Mouse (Mus musculus) cerebellum, postnatal 36 days (tissue): ENCODE results near the gene Lrig1.

Experiments used
- DNase-seq, 2 experiments: peaks; one replicate each; pipeline ENCODE4 v3.0.0; 2021 to 2022; ENCODE audit warnings: mixed read lengths in 2 of 2

The Lrig1 gene

DNA sequence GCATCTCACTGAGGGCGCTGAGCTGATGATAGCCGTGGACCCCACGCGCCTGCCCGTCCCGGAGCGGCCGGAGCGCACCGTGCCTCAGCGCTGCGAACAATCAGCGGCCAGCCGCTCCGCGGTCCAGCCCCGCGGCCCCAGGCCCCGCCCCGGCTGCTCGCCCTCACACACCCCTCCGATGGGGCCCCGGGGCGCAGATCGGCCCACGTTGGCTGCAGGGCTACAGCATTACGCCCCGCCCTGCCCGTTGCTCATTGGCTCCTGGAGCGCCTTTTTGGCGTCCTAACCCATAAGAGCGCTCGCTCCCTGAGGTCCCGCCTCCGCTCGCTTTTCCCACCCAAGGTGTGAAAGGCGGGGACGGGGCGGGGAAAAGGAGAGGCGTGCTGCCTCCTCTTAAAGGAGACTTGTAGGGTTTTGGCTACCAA is at the start of gene Lrig1:
TSS of gene Lrig1 (minus strand) at position 92 of the 425 bp plus-strand sequence.
- peak; percentile 95 to 98 for DNase-seq

DNA sequence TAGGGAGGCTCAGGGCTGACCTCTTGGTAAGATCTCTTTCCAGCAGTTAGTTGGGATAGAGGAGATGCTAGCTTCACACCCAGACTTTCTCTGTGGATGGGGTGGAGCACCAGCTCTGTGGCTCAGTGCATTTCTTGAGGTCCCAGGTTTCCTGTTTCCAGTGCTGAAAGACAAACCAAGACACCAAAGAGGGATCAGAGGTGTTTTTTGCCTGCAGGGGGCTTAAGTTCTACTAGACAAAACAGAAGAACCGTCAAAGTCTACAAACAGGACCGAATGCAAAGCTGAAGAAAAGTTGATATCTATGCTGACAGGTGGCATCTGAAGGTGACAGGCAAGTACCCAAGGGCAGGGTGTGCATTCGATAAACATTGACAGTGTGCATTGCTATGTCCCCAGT is 49.7 kb upstream of the Lrig1 start:
- DNase-seq, result no peak

DNA sequence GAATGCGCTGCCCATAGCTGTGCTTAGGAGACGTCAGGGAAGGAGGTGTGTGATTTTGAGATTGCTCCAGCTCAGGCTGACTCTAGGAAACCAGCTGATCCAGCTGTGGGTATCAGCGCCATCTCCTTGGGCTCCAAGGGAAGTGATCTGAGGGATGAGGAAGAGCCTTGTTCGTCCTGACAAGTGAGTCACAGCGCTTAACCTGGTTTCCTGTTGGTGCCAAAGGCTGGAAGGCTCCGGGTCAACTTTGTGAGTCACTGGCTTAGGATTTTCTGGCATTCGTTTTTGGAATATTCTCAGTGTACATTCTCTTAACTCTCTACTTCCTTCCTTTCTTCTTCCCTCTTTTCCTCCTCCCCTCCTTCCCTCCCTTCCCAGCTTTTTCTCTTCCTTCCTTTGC is 48.4 kb upstream of the Lrig1 start:
- DNase-seq, result no peak

DNA sequence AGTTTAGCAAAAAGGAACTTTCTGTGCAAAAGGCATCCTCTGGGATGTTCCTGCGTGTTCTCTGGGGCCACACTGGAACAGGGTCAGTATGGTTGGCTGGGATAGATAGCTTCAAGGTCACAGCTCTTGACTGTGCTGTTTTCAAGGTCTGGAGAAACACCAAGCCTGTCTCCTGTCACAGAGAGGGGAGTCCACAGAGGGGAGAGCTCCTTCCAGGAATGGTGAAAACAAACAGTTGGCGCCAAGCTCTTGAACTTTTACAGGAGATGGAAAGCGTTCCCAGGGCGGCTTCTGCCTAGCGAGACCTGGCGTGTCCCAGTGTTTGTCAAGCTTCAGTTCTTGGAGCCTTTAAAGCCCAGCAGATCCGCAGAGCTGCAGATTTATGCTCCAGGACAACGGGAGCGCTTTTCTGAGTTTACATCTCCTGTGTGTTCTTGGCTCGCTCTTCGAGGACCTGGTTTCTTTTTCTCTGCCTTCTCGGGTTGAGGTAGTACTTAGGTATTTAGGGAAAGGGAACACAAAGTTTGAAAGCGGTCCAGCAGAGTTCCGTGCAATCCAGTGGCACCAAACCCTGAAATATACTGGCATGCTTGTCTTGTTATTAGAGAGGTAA is 40.3 kb upstream of the Lrig1 start:
- DNase-seq, result no peak

DNA sequence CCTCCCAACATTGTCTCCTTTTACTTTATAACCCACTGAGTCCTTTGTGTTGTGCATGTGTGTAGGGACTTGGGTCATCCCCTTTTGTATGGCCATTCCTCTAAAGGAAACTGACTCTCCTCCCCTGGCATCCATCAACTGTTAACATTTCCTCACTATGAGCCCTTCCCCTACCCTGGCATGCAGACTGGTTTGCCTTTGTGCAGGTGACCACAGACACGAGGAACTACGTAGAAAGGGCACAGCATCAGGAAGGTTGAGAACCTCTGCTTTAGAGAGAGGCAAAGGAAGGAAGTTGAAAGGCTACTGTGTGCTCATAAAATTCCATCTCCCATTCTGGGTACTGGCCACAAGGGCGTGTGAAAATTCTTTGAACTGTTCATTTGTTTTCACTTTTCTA is 38.7 kb upstream of the Lrig1 start:
- DNase-seq, result no peak

DNA sequence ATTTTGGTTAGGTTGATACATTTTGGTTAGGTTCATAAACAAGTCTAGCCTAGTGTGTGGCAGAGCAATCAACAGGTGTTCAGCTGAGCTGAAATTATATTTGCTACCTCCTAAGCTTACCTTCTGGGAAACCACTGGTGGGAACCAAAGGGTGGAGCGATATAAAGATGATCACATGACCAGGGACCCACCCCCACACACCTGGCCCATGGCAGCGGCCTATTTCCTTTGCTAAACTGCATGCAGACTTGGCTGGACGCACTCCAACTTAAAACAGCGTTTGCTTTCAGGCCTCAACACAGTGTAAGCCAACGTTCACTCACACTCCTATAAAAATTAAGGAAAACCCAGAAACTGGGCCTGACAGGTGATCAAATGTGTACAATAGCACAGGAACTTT is 33.9 kb upstream of the Lrig1 start:
- DNase-seq, result no peak

DNA sequence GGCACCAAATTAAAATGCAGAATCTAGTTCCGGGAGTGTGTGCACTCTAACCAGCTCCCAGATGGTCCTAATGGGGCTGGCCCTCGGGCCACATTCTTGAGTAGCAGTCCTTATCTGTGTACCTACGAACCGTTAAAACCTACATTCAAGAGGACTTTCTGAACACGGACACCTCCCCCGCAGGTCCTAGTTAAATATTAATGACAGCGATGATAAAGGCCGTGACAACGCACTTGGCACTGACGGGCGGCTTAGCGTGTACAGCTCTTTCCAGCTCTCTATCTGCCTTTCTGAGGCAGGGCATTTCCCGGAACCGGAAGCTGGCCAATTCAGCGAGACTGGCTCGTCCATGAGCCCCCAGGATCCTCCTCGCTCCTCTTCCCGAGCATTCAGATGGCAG is 29.9 kb upstream of the Lrig1 start:
- peak; percentile 7 to 10 for DNase-seq

DNA sequence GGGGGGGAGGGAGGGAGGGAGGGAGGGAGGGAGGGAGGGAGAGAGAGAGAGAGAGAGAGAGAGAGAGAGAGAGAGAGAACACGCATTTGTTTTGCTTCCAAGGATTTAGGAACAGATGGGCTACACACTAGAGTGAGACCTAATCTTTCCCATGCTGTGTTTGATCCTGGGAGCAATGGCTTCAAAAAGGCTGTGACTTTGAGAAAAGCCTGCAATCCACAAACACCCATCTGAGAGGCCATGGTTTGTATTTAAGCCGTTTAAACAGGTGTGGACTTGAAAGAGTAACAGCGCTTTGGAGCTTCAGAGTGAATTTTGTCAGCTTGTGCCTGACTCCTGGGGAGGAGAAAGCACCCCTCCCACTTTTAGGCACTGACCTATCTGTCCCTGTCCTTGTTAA is 29.2 kb upstream of the Lrig1 start:
- DNase-seq, result no peak

DNA sequence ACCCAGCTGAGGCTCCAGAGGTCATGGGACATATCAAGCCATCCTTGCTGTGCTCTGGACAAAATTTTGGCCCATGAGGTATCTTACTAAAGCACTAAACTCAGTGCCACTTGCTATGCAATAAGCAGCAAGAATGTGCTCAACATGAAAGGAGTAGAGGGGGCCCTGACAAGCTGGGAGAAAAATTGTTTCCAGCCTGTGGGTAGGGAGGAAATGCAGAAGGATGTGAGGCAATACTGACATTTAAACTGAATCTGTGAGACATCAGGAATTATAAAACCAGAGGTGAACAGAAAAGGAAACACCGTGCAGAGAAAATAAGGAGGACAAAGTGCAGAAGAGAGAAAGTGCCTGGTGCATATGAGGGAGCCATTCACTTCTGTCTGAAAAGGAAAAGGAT is 24.7 kb upstream of the Lrig1 start:
- DNase-seq, result no peak

DNA sequence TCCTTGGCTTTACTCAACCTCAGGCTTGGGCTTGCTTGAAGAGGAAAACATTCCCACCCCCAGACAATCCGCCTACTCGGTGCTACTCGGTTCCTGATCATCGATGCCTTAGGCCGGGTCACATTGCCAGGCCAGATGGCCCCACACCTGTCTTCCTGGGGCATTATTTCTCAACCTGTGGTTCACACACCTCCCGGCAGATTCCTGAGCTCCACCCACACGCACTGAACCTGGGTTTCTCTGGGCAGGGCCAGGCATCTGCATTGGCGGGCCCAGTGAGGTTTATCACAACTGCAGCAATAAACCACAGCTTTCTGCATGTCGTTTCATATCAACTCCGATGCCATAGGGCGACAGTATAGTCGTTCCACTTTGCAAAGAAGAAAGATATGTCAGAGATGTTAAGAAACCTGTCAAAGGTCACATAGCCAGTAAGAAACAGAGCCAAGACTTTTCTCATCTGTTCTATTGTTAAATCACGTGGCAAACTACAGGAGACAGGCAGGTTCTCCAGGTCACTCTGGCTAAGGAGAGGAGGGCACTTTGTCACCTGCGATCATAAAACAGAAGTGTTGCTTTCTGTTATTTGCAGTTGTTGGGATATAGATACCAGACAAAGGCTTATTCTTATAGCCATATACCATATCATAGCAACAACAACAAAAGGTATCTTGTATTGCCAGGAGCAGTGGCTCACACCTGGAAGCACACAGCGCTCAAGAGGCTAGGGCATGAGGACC is 18.8 kb upstream of the Lrig1 start:
- DNase-seq, result no peak

DNA sequence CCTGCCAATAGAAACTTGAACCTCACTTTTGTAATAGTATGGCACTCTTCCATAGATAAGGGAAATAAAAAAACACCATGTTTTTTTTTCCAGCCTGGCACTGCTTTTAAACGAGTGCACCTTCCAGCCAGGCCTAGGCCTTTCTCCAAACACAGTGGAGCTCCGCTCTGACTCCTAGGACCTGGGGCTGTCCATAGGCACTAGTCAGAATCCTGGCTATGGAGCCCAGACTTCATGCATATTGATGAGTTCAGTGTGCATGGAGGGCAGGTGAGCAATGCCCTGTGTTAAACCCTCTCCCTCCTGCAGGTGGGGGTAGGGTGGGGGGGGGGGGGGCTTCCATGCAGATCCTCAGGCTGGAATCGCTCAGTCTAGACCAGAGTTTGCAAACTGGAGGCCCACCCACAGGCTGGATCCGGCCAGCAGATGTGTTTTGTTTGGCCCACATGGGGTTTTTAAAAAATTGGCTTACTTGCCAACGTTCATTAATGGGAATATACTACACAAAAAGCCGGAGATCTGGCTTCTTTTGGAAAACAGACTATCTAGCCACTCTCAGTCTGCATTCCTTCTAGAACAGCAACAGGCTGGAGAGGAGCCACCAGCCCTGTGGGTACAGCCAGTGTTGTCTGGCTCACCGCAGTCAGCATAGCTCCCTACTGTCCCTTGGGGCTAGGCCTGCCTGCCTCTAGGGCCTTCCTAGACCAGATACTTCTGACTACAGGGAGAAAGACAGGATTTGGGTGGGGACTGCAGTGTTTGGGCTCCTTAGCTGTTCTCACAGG is 17.9 kb upstream of the Lrig1 start:
- DNase-seq, result peak in 1 of 2 experiments; percentile 16

DNA sequence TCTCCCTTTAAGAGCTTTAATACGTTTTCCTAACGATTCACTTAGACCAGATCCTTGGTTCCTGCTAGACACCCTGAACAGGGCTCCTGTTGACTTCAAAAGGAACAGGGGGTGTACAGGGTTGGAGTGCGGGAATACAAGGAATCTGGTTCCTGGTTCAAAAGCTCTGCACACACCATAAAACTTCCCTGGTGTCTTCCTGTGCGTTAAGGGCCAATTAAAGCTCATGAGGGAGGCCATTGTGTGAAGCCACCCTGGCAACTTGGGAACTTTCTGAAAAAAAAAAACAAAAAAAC is 15.6 kb upstream of the Lrig1 start:
- DNase-seq, result no peak

DNA sequence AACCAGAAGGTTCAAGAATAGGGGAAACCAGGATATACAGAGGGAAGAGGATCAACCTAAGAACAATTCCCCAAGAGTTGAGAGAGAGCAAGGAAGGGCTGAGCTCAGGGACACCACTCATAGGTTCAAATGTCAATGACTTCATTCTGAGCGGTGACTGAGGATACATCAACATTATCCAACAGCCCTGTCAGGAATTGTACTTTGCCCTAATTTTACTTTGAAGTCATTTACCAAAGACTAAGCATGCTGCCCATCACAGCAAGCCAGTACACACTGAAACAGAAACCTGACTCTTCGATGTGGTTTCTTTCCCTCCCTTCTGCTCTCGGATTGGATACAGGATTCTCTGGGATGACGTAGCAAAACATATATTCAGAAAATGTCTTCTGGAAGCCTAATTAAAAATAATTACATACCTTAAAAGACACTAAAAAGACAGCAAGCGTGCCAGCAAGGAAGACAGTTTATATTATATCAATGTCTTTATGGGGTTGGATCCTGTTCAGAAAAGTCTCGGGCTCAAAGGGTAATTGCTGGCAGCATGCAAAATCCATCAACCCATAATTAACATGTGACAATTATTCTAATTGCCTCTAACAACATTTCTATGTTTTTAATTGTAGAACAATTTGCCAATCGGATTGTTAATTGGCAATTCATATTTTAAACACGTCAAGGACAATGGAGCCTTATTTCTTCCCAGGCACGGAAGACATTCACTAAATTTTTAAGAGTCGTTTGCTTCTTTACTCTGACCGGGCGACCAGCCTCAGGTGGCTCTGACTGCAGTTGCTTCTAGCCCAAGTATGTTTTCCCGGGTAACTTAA is 15.1 kb upstream of the Lrig1 start:
- no peak for DNase-seq

DNA sequence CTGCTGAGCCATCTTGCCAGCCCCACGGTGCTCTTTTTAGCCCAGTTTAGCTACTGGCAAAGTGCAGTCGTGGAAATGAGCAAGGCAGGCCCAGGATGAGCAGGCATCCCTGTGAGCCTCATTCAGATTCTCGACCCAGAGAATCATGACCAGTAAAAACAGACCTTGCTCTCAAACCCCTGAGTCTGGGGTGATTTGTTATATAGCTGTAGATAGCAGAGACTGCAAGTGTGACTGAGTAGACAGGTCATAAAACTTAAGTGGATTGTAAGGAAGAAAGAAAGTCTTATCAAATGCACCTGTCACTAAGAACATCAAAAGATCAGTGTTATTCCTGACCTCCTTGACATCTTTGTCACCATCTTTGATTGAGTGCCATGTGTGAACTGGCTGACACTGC is 9.9 kb upstream of the Lrig1 start:
- no peak for DNase-seq

DNA sequence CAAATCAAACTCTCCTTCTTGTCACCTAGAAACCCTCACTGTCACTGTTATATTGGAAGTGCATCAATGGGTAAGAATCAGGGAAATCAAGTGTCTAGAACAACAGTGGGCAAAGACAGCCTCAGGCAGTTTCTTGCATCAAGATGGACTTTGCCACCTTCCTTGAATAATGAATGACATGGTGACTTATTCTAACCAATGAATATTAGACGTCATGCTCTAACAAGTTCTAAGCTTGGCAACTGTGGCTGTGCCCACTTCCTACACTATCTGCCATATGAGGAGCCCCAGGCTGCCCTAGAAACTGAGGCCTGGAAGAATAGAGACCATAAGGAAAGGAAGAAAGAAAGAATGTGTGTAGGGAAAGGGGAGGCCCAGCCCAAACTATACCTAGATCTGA is 9.2 kb upstream of the Lrig1 start:
- DNase-seq, result no peak

DNA sequence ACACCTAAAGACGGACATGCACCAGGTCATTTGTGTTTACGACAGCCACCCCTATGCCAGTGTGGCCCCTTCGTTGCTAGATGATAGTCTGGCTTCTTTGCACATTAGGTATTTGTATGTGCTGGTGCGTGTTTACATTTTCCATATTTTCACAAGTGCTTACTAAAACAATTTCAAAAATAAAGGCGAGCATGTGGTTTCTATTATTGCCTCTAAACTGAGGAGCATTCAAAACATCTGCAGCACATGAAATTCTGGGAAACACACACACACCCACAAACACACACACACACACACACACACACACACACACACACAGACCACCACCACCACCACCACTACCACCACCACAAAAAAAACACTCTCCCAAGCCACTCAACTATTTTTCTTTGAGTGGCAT is 7.3 kb upstream of the Lrig1 start:
- DNase-seq, result no peak

DNA sequence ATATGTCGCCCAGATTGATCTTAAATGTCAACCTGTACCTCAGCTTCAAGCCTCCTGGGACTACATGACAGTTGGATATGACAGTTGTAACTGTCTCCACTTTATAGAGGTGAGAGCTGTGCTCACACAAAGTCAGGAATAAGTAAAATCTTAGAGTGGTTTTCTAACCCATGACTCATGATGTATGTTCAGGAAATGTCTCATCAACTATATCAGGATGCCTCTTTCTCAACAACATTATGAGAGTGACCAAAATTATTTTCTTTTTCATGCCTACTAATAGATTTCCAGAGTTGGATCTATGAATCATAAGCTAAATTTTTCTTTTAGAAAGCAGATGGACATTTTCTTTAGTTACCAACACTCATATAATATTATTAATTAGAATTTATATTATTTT is 6.0 kb upstream of the Lrig1 start:
- no peak for DNase-seq

DNA sequence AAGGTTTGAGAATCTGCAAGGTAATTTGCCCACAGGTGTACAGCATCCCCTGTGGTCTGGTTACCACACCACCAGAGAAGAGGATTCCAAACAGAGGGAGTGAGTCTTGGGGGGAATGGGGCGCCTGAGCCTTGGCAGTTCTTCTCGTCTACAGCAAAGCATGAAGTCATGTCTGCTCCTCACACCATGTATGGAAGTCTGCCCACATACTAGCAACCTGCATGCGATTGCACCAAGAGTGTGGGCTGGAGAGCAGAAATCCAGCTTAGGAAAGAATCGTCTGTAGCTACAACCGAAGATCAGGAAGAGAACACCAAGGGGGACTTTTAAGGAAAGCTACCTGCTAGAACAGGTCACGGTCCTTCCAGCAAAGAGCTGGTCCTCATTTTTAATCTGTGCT is 3.0 kb upstream of the Lrig1 start:
- no peak for DNase-seq

DNA sequence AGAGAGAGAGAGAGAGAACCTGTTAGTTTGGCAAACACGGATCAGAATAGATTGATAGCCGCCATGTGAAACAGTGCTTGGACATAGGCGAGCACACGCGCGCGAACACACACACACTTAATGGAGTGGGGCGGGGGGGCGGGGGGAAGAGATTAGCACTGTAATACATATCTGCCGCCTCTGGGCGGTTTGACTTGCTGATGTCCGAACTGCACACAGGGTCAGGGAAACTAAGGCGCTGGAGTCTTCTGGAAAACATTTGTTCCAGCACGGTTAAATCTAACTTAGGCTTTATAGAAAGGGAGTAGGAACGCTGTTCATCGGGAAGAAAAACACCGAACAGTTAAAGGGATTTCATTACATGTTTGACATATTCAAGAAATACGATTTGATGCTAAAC is 1.1 kb upstream of the Lrig1 start:
- no peak for DNase-seq

DNA sequence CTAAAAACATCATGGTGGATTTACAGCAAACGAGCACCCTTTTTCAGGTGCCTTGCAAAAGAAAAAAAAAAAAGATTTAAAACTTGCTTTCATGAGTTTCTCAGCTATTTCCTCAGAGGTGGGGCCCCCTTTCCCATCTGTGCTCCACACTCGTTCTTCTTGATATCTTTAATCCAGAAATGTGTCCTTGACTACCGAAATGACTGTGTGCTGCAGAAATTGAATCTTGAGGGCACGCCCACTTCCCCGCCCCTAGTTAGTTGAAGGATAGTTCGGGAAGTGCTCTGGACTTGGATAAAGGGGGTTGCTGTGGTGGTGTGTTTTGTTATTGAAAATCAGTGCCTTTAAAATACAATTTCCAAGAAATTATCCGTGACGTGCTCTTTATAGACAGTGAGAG is 654 bp upstream of the Lrig1 start:
- DNase-seq, result peak; percentile 39 to 50

DNA sequence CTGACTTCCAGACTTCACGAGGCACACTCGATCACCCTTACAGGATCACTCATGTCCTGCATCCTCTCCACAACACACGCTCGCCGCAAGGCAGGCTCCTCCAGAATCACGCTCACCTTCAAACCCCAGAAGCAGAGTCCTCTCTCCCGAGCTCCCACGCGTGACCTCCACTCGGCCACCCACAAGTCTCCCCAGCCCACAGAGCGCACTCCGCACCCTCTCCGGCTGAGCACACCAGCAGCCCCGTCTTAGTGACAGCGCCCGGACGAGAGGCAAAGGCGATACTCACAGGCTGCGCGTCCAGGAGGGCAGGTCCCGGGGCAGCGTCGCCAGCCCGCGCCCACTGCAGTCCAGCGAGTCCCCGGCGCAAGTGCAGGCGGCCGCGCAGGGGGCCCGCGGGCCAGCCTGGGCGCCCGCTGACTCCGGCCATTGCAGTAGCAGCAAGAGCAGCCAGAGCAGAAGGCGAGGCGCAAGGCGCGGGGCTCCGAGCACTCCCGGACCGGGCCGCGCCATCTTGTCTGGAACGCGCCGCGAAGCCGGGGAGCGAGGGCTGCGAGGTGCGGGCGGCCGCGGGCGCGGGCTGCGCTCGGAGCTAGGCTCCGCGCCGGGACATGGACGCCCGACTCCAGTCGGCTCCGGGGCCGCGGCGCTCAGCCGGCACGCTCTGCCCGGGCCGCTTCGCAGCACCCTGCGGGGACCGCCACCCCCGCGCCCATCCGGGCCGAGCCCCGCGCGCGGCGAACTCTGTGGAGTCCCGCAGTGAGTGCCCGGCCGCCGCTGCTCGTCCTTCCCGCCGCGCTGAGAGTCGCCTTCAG is 578 bp downstream of the Lrig1 start:
- DNase-seq, result peak; percentile 53 to 61

DNA sequence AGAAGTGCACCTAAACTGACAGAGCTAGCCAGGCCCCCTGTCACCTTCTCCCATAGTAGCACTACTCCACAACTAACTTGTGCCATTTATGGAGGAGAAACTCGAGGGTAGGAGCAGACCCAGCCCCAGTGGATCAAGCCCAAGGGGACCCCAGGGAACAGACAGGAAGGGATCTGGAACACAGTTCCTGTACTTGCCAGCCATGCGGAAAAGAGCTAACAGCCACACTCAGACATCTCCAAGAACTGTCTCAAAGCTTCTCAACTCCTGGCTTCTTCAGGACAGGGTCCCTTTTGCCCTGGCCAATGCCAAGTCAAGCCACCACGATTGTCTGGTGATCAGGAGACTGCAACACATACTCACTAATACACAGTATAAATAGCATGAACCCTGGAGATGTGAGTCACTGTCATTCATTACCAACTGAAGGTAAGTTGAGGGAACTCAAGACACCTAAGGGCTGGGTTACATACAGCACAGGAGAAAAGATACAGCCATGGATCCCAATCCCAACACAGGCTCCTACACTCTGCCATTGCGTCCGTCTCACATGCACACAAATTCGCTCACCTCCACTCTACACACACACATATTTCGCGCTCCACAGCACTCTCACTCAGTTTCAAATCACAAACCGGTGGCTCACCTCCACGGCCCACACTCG is 1.3 kb downstream of the Lrig1 start:
- no peak for DNase-seq
